Mouse (Mus musculus): ENCODE measurements at regions not wholly inside any gene's neighbourhood (a gene's known extent, or its start where the extent isn't known, plus 50 kb on each side); places are given as distances from the start of the nearest gene placed in this dataset.

- no peak for TF ChIP-seq CTCF (IDR thresholded peaks at IDR 0.05; ENCODE audit: control insufficient read depth, insufficient read depth, insufficient replicate concordance, low read depth, low read length)
- no peak for TF ChIP-seq POLR2A (IDR thresholded peaks at IDR 0.05; ENCODE audit: control insufficient read depth, low read depth, low read length)
- Histone ChIP-seq H3K4me3 (ENCODE audit: control insufficient read depth, low read depth, low read length) (no peak overlapping the region), H3K27ac (ENCODE audit: control insufficient read depth, insufficient read depth, low read depth, low read length) (no peak overlapping the region), H3K4me1 (ENCODE audit: control insufficient read depth, insufficient read depth, low read length) (no peaks in the 10 kb centered on the region), H3K36me3 (ENCODE audit: control insufficient read depth, insufficient read depth, low read length) (no peaks in the 10 kb centered on the region), H3K27me3 (ENCODE audit: control insufficient read depth, insufficient read depth, low read length) (no peaks in the 10 kb centered on the region)
Measured at GRCm38 (mm10) chr2:51278356-51278755, 129.4 kb upstream of the Rnd3 start.

- Histone ChIP-seq H3K4me1 (ENCODE audit: control insufficient read depth, insufficient read depth, low read length) (no peaks in the 10 kb centered on the region), H3K27ac (ENCODE audit: control insufficient read depth, insufficient read depth, low read depth, low read length) (no peak overlapping the region), H3K4me3 (ENCODE audit: control insufficient read depth, low read depth, low read length) (no peak overlapping the region), H3K36me3 (ENCODE audit: control insufficient read depth, insufficient read depth, low read length) (no peaks in the 10 kb centered on the region), H3K27me3 (ENCODE audit: control insufficient read depth, insufficient read depth, low read length) (no peaks in the 10 kb centered on the region)
- TF ChIP-seq CTCF (IDR thresholded peaks at IDR 0.05; ENCODE audit: control insufficient read depth, insufficient read depth, insufficient replicate concordance, low read depth, low read length): no peak
- no peak for TF ChIP-seq POLR2A (IDR thresholded peaks at IDR 0.05; ENCODE audit: control insufficient read depth, low read depth, low read length)
Measured at GRCm38 (mm10) chr2:51276591-51276990, 127.7 kb upstream of the Rnd3 start.

GRCm38 (mm10) chr2:51273300-51273699 lies 124.4 kb upstream of the Rnd3 start:
- Histone ChIP-seq H3K27me3 (ENCODE audit: control insufficient read depth, insufficient read depth, low read length) (no peaks in the 10 kb centered on the region), H3K36me3 (ENCODE audit: control insufficient read depth, insufficient read depth, low read length) (no peaks in the 10 kb centered on the region), H3K4me1 (ENCODE audit: control insufficient read depth, insufficient read depth, low read length) (no peaks in the 10 kb centered on the region), H3K27ac (ENCODE audit: control insufficient read depth, insufficient read depth, low read depth, low read length) (no peak overlapping the region), H3K4me3 (ENCODE audit: control insufficient read depth, low read depth, low read length) (no peak overlapping the region)
- no peak for TF ChIP-seq POLR2A (IDR thresholded peaks at IDR 0.05; ENCODE audit: control insufficient read depth, low read depth, low read length)
- no peak for TF ChIP-seq CTCF (IDR thresholded peaks at IDR 0.05; ENCODE audit: control insufficient read depth, insufficient read depth, insufficient replicate concordance, low read depth, low read length)

- TF ChIP-seq POLR2A (IDR thresholded peaks at IDR 0.05; ENCODE audit: control insufficient read depth, low read depth, low read length) (no peak), CTCF (IDR thresholded peaks at IDR 0.05; ENCODE audit: control insufficient read depth, insufficient read depth, insufficient replicate concordance, low read depth, low read length) (no peak)
- H3K36me3 ChIP-seq (ENCODE audit: control insufficient read depth, insufficient read depth, low read length): no peaks in the 10 kb centered on the region
- H3K4me3 ChIP-seq (ENCODE audit: control insufficient read depth, low read depth, low read length): no peak overlapping the region
- no peaks in the 10 kb centered on the region for H3K27me3 ChIP-seq (ENCODE audit: control insufficient read depth, insufficient read depth, low read length)
- H3K27ac ChIP-seq (ENCODE audit: control insufficient read depth, insufficient read depth, low read depth, low read length): no peak overlapping the region
- H3K4me1 ChIP-seq (ENCODE audit: control insufficient read depth, insufficient read depth, low read length): no peaks in the 10 kb centered on the region
Measured at GRCm38 (mm10) chr2:51268532-51268931, 119.6 kb upstream of the Rnd3 start.

- Histone ChIP-seq H3K4me3 (ENCODE audit: control insufficient read depth, low read depth, low read length) (no peak overlapping the region), H3K27ac (ENCODE audit: control insufficient read depth, insufficient read depth, low read depth, low read length) (no peak overlapping the region), H3K4me1 (ENCODE audit: control insufficient read depth, insufficient read depth, low read length) (no peaks in the 10 kb centered on the region), H3K36me3 (ENCODE audit: control insufficient read depth, insufficient read depth, low read length) (no peaks in the 10 kb centered on the region), H3K27me3 (ENCODE audit: control insufficient read depth, insufficient read depth, low read length) (no peaks in the 10 kb centered on the region)
- no peak for TF ChIP-seq POLR2A (IDR thresholded peaks at IDR 0.05; ENCODE audit: control insufficient read depth, low read depth, low read length)
- TF ChIP-seq CTCF (IDR thresholded peaks at IDR 0.05; ENCODE audit: control insufficient read depth, insufficient read depth, insufficient replicate concordance, low read depth, low read length): no peak
Measured at GRCm38 (mm10) chr2:51267662-51268061, 118.8 kb upstream of the Rnd3 start.

- Histone ChIP-seq H3K27ac (ENCODE audit: control insufficient read depth, insufficient read depth, low read depth, low read length) (no peak overlapping the region), H3K4me3 (ENCODE audit: control insufficient read depth, low read depth, low read length) (no peak overlapping the region)
Measured at GRCm38 (mm10) chr2:51262506-51262905, 113.6 kb upstream of the Rnd3 start.

GRCm38 (mm10) chr2:51250798-51251197 lies 101.9 kb upstream of the Rnd3 start:
- H3K27me3 ChIP-seq (ENCODE audit: control insufficient read depth, insufficient read depth, low read length): no peaks in the 10 kb centered on the region
- no peak overlapping the region for H3K27ac ChIP-seq (ENCODE audit: control insufficient read depth, insufficient read depth, low read depth, low read length)
- H3K4me3 ChIP-seq (ENCODE audit: control insufficient read depth, low read depth, low read length): no peak overlapping the region
- TF ChIP-seq CTCF (IDR thresholded peaks at IDR 0.05; ENCODE audit: control insufficient read depth, insufficient read depth, insufficient replicate concordance, low read depth, low read length) (no peak), POLR2A (IDR thresholded peaks at IDR 0.05; ENCODE audit: control insufficient read depth, low read depth, low read length) (no peak)
- no peaks in the 10 kb centered on the region for H3K36me3 ChIP-seq (ENCODE audit: control insufficient read depth, insufficient read depth, low read length)
- H3K4me1 ChIP-seq (ENCODE audit: control insufficient read depth, insufficient read depth, low read length): no peaks in the 10 kb centered on the region

More at GRCm38 (mm10) chr2:51262506-51262905, 113.6 kb upstream of the Rnd3 start:
- Histone ChIP-seq H3K27me3 (ENCODE audit: control insufficient read depth, insufficient read depth, low read length) (no peaks in the 10 kb centered on the region), H3K36me3 (ENCODE audit: control insufficient read depth, insufficient read depth, low read length) (no peaks in the 10 kb centered on the region), H3K4me1 (ENCODE audit: control insufficient read depth, insufficient read depth, low read length) (no peaks in the 10 kb centered on the region)
- no peak for TF ChIP-seq POLR2A (IDR thresholded peaks at IDR 0.05; ENCODE audit: control insufficient read depth, low read depth, low read length)
- TF ChIP-seq CTCF (IDR thresholded peaks at IDR 0.05; ENCODE audit: control insufficient read depth, insufficient read depth, insufficient replicate concordance, low read depth, low read length): no peak

GRCm38 (mm10) chr2:51241573-51241972 lies 92.7 kb upstream of the Rnd3 start:
- Histone ChIP-seq H3K27ac (ENCODE audit: control insufficient read depth, insufficient read depth, low read depth, low read length) (no peak overlapping the region), H3K27me3 (ENCODE audit: control insufficient read depth, insufficient read depth, low read length) (no peaks in the 10 kb centered on the region), H3K4me3 (ENCODE audit: control insufficient read depth, low read depth, low read length) (no peak overlapping the region), H3K36me3 (ENCODE audit: control insufficient read depth, insufficient read depth, low read length) (no peaks in the 10 kb centered on the region), H3K4me1 (ENCODE audit: control insufficient read depth, insufficient read depth, low read length) (no peaks in the 10 kb centered on the region)
- TF ChIP-seq CTCF (IDR thresholded peaks at IDR 0.05; ENCODE audit: control insufficient read depth, insufficient read depth, insufficient replicate concordance, low read depth, low read length) (no peak), POLR2A (IDR thresholded peaks at IDR 0.05; ENCODE audit: control insufficient read depth, low read depth, low read length) (no peak)
